Mouse (Mus musculus): ENCODE measurements around the gene Nipal4.

The Nipal4 gene

GRCm38 (mm10) chr11:46157462-46157861, 8.8 kb downstream of the Nipal4 start:
- DNase-seq (ENCODE audit: low spot score), result no peak

- no peak for DNase-seq (ENCODE audit: low spot score)
These were observed 9.4 kb downstream of the Nipal4 start for GRCm38 (mm10) chr11:46156945-46157344.

GRCm38 (mm10) chr11:46146619-46147018, 19.7 kb downstream of the Nipal4 start:
- no peak for DNase-seq (ENCODE audit: low spot score)

- DNase-seq (ENCODE audit: low spot score), result no peak
These were observed 21.0 kb downstream of the Nipal4 start for GRCm38 (mm10) chr11:46145163-46145875.

- no peak for DNase-seq (ENCODE audit: low spot score)
These were observed 23.0 kb downstream of the Nipal4 start for GRCm38 (mm10) chr11:46143342-46143741.

GRCm38 (mm10) chr11:46134899-46135298, 31.4 kb downstream of the Nipal4 start:
- no peak for DNase-seq (ENCODE audit: low spot score)

GRCm38 (mm10) chr11:46131022-46131986, 35.0 kb downstream of the Nipal4 start:
- no peak for DNase-seq (ENCODE audit: low spot score)

GRCm38 (mm10) chr11:46128548-46128945, 37.8 kb downstream of the Nipal4 start:
- peak; percentile 61 for DNase-seq (ENCODE audit: low spot score)

GRCm38 (mm10) chr11:46127621-46128547, 38.4 kb downstream of the Nipal4 start:
- peak; percentile 30 for DNase-seq (ENCODE audit: low spot score)

- no peak for DNase-seq (ENCODE audit: low spot score)
These were observed 39.4 kb downstream of the Nipal4 start for GRCm38 (mm10) chr11:46126827-46127410.

GRCm38 (mm10) chr11:46126317-46126716, 40.0 kb downstream of the Nipal4 start:
- DNase-seq (ENCODE audit: low spot score), result no peak

- DNase-seq (ENCODE audit: low spot score), result no peak
These were observed 40.5 kb downstream of the Nipal4 start for GRCm38 (mm10) chr11:46125835-46126229.

- no peak for DNase-seq (ENCODE audit: low spot score)
These were observed 41.0 kb downstream of the Nipal4 start for GRCm38 (mm10) chr11:46125093-46125834.

GRCm38 (mm10) chr11:46123328-46123866, 42.9 kb downstream of the Nipal4 start:
- DNase-seq (ENCODE audit: low spot score), result no peak

- DNase-seq (ENCODE audit: low spot score), result no peak
These were observed 43.4 kb downstream of the Nipal4 start for GRCm38 (mm10) chr11:46122875-46123274.

- no peak for DNase-seq (ENCODE audit: low spot score)
These were observed 44.6 kb downstream of the Nipal4 start for GRCm38 (mm10) chr11:46121666-46122065.

GRCm38 (mm10) chr11:46120084-46120483, 46.2 kb downstream of the Nipal4 start:
- DNase-seq (ENCODE audit: low spot score), result no peak

- no peak for DNase-seq (ENCODE audit: low spot score)
These were observed 46.7 kb downstream of the Nipal4 start for GRCm38 (mm10) chr11:46119624-46120023.

- no peak for DNase-seq (ENCODE audit: low spot score)
These were observed 49.8 kb downstream of the Nipal4 start for GRCm38 (mm10) chr11:46116510-46116909.

GRCm38 (mm10) chr11:46115411-46116173, 50.7 kb downstream of the Nipal4 start:
- no peak for DNase-seq (ENCODE audit: low spot score)
